Mouse (Mus musculus): Measurements from ENCODE around the gene Chst10. TPM values are rescaled to one million over a fixed set of nuclear protein-coding genes. Genes with fewer than 3 reads are reported as not detected.

Chst10 gene
- polyA plus RNA-seq, 1 experiment from 2014 or later, result 1.3 TPM

DNA sequence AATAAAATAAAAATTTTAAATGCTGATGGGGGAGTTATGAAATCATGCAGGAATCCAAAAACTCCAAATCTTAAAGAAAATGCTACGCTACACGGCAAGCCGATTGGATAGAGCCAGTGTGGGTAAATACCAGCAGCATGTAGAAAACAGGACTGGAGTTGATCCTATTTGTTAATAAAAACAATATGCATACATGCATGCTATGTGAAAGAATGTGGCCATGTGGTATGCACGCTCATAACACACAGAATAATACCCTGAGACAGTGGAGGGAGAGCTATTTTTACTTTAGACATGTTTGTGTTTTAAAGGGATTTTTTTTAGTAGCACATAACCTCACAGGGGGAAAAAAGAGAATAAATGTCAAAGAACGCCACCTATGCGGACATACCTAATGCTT is 9.2 kb downstream of the Chst10 start:
- ATAC-seq (ENCODE audit: low FRiP score, low TSS enrichment), result no peak
- 93% methylated on average over 6 of the region's 6 CpGs for WGBS

DNA sequence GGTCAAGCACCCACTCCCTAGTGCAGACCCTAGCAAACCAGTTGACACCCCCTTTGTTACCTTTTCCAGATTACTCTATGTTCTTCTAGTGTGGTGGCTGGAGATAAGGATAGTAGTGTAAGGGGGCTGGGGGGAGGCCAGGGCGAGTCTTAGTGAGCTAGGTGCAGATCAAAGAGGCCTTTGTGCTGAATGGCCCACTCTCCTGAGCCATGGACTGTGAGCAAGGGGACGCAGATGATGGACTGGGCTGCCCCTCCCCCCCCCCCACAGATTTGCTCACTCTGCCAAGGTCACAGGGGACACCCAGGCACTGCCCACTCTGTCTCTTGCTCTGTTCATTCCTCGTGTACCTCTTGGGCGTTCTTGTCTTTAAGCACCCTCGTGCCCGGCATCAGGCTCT is 10.9 kb downstream of the Chst10 start:
- Histone ChIP-seq H3K4me3 (ENCODE audit: low read depth, low read length) (no peak overlapping the region), H3K27ac (replicated peaks) (no peak overlapping the region), H3K4me2 (replicated peaks; ENCODE audit: low read depth) (no peak overlapping the region), H3K27me3 (ENCODE audit: control insufficient read depth, insufficient read depth, low read length) (no peaks in the 10 kb centered on the region), H3K36me3 (ENCODE audit: control insufficient read depth, insufficient read depth, low read length) (no peaks in the 10 kb centered on the region), H3K9me3 (ENCODE audit: control insufficient read depth, low read length) (no peaks in the 10 kb centered on the region), H3K4me1 (replicated peaks; ENCODE audit: control insufficient read depth, insufficient read depth) (no peaks in the 10 kb centered on the region), H3K9ac (ENCODE audit: low read length) (no peak overlapping the region)
- WGBS, result 59% methylated on average over 6 of the region's 6 CpGs
- DNase-seq (ENCODE audit: low spot score) (no peak), ATAC-seq (ENCODE audit: low FRiP score, low TSS enrichment) (no peak)
- TF ChIP-seq CTCF (IDR thresholded peaks at IDR 0.05; ENCODE audit: low read depth) (no peak), EP300 (optimal IDR thresholded peaks at IDR 0.05) (no peak)

More for the DNA sequence above, 9.2 kb downstream of the Chst10 start:
- Histone ChIP-seq H3K9ac (ENCODE audit: low read length) (no peak overlapping the region), H3K4me2 (replicated peaks; ENCODE audit: low read depth) (no peak overlapping the region), H3K36me3 (ENCODE audit: control insufficient read depth, insufficient read depth, low read length) (no peaks in the 10 kb centered on the region), H3K27ac (replicated peaks) (no peak overlapping the region), H3K4me1 (replicated peaks; ENCODE audit: control insufficient read depth, insufficient read depth) (no peaks in the 10 kb centered on the region), H3K27me3 (ENCODE audit: control insufficient read depth, insufficient read depth, low read length) (no peaks in the 10 kb centered on the region), H3K9me3 (ENCODE audit: control insufficient read depth, low read length) (no peaks in the 10 kb centered on the region), H3K4me3 (ENCODE audit: low read depth, low read length) (no peak overlapping the region)
- TF ChIP-seq EP300 (optimal IDR thresholded peaks at IDR 0.05), result no peak
- no peak for TF ChIP-seq CTCF (IDR thresholded peaks at IDR 0.05; ENCODE audit: low read depth)
- no peak for DNase-seq (ENCODE audit: low spot score)

DNA sequence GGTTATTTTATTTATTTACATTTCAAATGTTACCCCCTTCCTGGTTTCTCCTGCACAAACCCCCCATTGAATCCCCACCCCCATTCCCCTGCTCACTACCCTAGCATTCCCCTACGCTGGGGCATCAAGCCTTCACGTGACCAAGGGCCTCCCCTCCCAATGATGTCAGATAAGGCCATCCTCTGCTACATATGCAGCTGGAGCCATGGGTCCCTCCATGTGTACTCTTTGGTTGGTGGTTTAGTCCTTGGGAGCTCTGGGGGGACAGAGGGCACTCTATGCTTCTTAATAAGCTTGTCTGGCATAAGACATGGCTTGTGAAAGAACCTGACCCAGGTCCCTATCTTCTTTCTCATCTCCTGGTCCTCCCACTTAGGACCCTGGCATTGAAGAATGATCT is 11.4 kb downstream of the Chst10 start:
- WGBS, result 67% methylated on average over 2 of the region's 2 CpGs
- H3K27me3 ChIP-seq (ENCODE audit: control insufficient read depth, insufficient read depth, low read length), result no peaks in the 10 kb centered on the region
- no peaks in the 10 kb centered on the region for H3K36me3 ChIP-seq (ENCODE audit: control insufficient read depth, insufficient read depth, low read length)
- no peak for TF ChIP-seq EP300 (optimal IDR thresholded peaks at IDR 0.05)
- no peak for TF ChIP-seq CTCF (IDR thresholded peaks at IDR 0.05; ENCODE audit: low read depth)
- H3K4me2 ChIP-seq (replicated peaks; ENCODE audit: low read depth), result no peak overlapping the region
- ATAC-seq (ENCODE audit: low FRiP score, low TSS enrichment) (no peak), DNase-seq (ENCODE audit: low spot score) (no peak)
- H3K9ac ChIP-seq (ENCODE audit: low read length), result no peak overlapping the region
- no peaks in the 10 kb centered on the region for H3K9me3 ChIP-seq (ENCODE audit: control insufficient read depth, low read length)
- H3K27ac ChIP-seq (replicated peaks), result no peak overlapping the region
- H3K4me1 ChIP-seq (replicated peaks; ENCODE audit: control insufficient read depth, insufficient read depth), result no peaks in the 10 kb centered on the region
- no peak overlapping the region for H3K4me3 ChIP-seq (ENCODE audit: low read depth, low read length)

- DNase-seq (ENCODE audit: low spot score) (no peak), ATAC-seq (ENCODE audit: low FRiP score, low TSS enrichment) (no peak)
- Histone ChIP-seq H3K9ac (ENCODE audit: low read length) (no peak overlapping the region), H3K27ac (replicated peaks) (no peak overlapping the region), H3K4me1 (replicated peaks; ENCODE audit: control insufficient read depth, insufficient read depth) (no peaks in the 10 kb centered on the region), H3K36me3 (ENCODE audit: control insufficient read depth, insufficient read depth, low read length) (no peaks in the 10 kb centered on the region), H3K4me2 (replicated peaks; ENCODE audit: low read depth) (no peak overlapping the region), H3K27me3 (ENCODE audit: control insufficient read depth, insufficient read depth, low read length) (no peaks in the 10 kb centered on the region), H3K4me3 (ENCODE audit: low read depth, low read length) (no peak overlapping the region), H3K9me3 (ENCODE audit: control insufficient read depth, low read length) (no peaks in the 10 kb centered on the region)
- TF ChIP-seq CTCF (IDR thresholded peaks at IDR 0.05; ENCODE audit: low read depth) (no peak), EP300 (optimal IDR thresholded peaks at IDR 0.05) (no peak)
- 63% methylated on average over 2 of the region's 2 CpGs for WGBS
These were observed 12.0 kb downstream of the Chst10 start for GRCm38 (mm10) chr1:38885956-38886355.

DNA sequence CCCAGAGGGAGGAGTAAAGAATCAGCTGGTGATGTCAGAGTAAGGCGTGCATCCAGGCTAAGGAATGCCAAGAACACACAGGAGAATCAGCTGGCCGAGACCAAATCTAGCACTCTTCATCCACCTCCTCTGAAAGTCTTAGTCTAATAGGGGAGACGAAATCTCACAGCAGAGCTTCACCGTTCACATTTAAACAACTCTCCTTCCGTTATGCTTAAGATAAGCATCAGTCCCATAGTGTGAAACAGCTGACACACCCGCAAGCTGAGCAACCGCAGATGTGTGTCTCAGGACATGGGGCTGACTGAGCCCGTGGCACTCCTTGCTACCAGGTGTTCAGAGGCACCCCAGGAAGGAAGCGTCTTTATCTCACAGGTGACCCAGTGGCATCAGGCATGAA is 14.2 kb downstream of the Chst10 start:
- no peak overlapping the region for H3K9ac ChIP-seq (ENCODE audit: low read length)
- 59% methylated on average over 9 of the region's 9 CpGs for WGBS

DNA sequence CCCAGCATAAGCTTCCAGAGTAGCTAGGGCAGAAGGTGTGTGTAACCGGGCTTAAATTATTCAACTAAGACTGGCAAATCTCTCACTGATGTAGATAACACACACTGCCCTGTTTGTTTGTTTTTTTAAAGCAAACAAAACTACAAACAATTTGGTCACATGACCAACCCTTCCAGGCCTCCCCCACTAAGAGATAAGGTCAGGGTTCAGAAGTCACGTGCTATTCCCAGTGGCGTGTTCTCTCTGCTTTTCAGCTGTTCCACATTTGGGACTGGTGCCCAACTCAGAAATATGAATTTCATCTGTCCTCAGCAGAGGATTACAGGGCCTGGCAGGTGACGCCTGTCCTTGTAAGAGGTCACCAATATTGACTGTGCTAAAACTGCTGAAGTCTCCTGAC is 15.2 kb downstream of the Chst10 start:
- no peak overlapping the region for H3K27ac ChIP-seq (replicated peaks)
- H3K36me3 ChIP-seq (ENCODE audit: control insufficient read depth, insufficient read depth, low read length), result no peaks in the 10 kb centered on the region
- H3K4me3 ChIP-seq (ENCODE audit: low read depth, low read length), result no peak overlapping the region
- DNase-seq (ENCODE audit: low spot score), result no peak
- 73% methylated on average over 4 of the region's 4 CpGs for WGBS
- no peak overlapping the region for H3K4me2 ChIP-seq (replicated peaks; ENCODE audit: low read depth)
- no peaks in the 10 kb centered on the region for H3K4me1 ChIP-seq (replicated peaks; ENCODE audit: control insufficient read depth, insufficient read depth)
- TF ChIP-seq CTCF (IDR thresholded peaks at IDR 0.05; ENCODE audit: low read depth), result no peak
- TF ChIP-seq EP300 (optimal IDR thresholded peaks at IDR 0.05), result no peak
- H3K27me3 ChIP-seq (ENCODE audit: control insufficient read depth, insufficient read depth, low read length), result no peaks in the 10 kb centered on the region
- no peaks in the 10 kb centered on the region for H3K9me3 ChIP-seq (ENCODE audit: control insufficient read depth, low read length)
- H3K9ac ChIP-seq (ENCODE audit: low read length), result no peak overlapping the region
- ATAC-seq (ENCODE audit: low FRiP score, low TSS enrichment), result no peak

More for the DNA sequence above, 14.2 kb downstream of the Chst10 start:
- ATAC-seq (ENCODE audit: low FRiP score, low TSS enrichment) (no peak), DNase-seq (ENCODE audit: low spot score) (no peak)
- Histone ChIP-seq H3K4me2 (replicated peaks; ENCODE audit: low read depth) (no peak overlapping the region), H3K4me3 (ENCODE audit: low read depth, low read length) (no peak overlapping the region), H3K27me3 (ENCODE audit: control insufficient read depth, insufficient read depth, low read length) (no peaks in the 10 kb centered on the region), H3K9me3 (ENCODE audit: control insufficient read depth, low read length) (no peaks in the 10 kb centered on the region), H3K36me3 (ENCODE audit: control insufficient read depth, insufficient read depth, low read length) (no peaks in the 10 kb centered on the region), H3K27ac (replicated peaks) (no peak overlapping the region), H3K4me1 (replicated peaks; ENCODE audit: control insufficient read depth, insufficient read depth) (no peaks in the 10 kb centered on the region)
- TF ChIP-seq EP300 (optimal IDR thresholded peaks at IDR 0.05) (no peak), CTCF (IDR thresholded peaks at IDR 0.05; ENCODE audit: low read depth) (no peak)
